Mouse (Mus musculus): ENCODE measurements around the gene Ylpm1. TPM values are rescaled to one million over a fixed set of nuclear protein-coding genes. Genes with fewer than 3 reads are reported as not detected.

Ylpm1 gene
- 22.6 to 86.9 TPM (median 34.8 TPM) in 3 replicates for total RNA-seq (2017)

DNA sequence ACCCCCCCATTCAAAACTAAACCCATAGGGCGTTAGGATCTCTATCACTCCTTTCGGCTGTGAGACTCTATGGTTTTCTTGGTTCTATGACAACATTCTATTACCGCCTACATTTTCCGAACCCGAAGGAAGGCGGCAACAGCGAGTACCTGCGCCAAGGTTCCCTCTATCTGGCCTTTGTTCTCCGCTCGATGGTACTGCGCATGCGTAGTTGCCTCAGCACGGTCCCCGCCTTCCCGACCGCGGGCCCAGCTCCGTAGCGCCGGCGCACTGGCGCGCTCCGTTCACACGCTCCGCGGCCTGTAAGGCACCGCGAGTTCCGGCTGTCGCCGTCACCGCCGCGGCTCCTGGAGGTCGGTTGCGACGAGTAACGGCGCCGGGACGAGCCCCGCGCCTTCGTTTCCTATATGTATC is at the start of gene Ylpm1:
Ylpm1 (plus strand) TSS at position 239 of the 414 bp plus-strand sequence.
- ATAC-seq (replicated peaks; ENCODE audit: insufficient number of reproducible peaks, low FRiP score, low TSS enrichment, poor library complexity, severe bottlenecking), result peak; percentile 99

DNA sequence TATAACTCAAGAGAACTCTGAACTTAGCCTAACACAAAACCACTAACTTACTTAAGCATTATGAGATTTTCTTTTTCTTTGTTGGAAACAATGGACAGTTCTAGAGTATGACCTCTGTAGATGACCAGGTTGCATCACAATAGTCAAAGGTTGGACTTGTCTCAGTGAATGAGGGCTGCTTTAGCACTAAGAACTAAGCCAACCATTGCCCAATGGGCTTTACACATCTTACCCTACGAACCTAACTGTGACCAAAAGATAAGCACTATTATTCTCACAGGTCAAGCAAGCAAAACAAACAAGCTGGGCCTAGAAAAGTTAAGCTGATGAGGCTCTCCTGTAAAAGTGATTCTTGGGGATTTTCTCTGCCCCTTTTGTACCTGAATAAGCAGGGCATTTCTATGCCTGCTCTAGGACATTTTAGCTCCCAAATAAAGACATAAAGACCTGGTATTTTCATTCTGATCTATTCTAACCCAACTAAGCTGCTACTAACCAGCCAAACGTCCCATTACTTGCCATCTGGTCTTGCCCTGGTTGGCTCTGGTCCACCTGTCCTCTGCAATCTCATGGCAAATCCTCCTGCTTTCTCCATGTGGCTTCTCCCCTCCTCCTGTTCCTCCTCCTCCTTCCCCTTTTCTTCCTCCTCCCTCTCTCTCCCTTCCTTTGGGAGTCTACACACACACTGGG is 48.1 kb upstream of the Ylpm1 start:
- ATAC-seq (replicated peaks; ENCODE audit: insufficient number of reproducible peaks, low FRiP score, low TSS enrichment, poor library complexity, severe bottlenecking), result no peak

DNA sequence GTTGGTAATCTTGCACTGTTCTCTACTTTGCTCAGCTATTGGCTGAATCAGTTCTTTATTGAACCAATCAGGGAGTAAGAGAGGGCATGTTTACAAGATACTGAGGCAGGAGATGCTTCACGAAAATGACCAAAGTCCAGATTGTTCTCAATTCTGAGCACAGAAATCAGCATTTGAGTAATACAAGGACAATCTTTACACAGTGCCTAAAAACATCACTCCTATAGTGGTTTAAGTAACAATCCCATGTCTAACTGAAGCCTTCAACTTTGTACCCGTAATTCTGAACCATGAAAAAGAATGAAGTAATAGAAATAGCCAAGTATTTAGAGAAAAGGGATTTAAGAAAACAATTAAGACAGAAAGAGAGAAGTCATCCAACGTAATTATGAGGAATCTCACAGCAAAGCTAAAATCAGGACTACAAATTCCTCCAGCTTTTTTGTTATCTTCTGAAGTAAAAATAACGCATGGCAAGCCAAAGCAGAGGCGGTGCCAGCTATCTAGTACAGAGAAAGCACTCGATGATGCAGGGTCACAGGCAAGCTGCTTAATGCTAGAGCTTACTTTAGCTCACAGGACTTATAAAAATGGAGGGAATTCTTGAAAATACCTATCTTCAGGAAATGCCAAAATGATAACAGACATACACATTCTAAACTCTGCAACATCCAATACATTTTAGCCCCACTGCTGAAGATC is 47.4 kb upstream of the Ylpm1 start:
- no peak for ATAC-seq (replicated peaks; ENCODE audit: insufficient number of reproducible peaks, low FRiP score, low TSS enrichment, poor library complexity, severe bottlenecking)

DNA sequence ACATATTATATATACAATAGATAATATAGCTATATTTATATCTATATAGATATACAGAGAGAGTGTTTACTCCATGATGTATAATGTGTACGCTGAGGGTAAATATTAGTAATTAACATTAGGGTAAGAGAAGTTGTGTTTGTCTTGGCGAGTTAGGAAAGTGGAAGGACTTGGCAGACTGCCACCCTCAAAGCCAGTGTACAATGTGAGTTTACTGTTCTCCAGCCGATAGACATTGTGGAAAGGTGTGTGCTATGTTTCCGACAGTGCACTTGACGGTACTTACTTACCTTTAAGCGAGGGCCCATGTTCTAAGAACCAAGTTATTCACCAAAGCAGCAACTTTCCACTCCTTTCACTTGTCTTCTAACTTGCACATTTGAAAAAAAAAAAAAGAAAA is 45.4 kb upstream of the Ylpm1 start:
- no peak for ATAC-seq (replicated peaks; ENCODE audit: insufficient number of reproducible peaks, low FRiP score, low TSS enrichment, poor library complexity, severe bottlenecking)

DNA sequence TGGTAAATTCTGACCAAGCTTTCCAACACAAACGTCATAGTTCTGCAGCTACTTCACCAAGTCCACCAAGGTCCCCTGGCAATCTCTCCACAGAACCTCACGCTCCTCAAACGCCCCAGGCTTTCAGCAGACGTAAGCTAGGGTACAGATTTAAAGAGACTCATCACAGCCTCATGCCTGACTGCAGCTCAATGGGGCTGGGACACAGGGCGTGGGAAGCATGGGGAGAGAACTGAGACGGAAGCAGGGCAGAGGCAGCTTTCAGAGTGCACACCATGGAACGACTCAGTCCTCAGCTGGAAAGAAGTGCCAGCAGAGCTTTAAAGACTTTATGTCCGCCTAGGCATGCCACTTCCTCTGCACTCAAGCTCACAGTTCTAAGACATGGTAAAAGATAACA is 44.6 kb upstream of the Ylpm1 start:
- ATAC-seq (replicated peaks; ENCODE audit: insufficient number of reproducible peaks, low FRiP score, low TSS enrichment, poor library complexity, severe bottlenecking), result no peak

DNA sequence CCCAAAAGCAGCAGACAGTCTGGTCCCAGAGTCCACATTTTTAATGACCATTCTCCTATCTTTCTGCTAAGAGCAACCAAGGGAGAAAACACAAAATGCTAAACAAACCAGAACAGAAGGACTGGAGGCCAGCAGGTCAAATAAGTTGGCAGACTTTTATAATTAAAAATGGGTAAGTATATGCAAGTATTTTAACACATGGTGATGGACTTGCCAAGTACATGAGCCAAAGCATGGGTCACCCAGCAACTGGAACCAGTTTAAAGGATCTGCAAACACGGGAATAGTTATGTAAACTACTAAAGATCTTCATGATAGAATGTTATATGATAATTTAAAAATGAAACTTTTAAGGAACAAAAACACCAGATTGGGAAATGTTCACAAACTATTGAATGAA is 43.8 kb upstream of the Ylpm1 start:
- ATAC-seq (replicated peaks; ENCODE audit: insufficient number of reproducible peaks, low FRiP score, low TSS enrichment, poor library complexity, severe bottlenecking), result no peak

DNA sequence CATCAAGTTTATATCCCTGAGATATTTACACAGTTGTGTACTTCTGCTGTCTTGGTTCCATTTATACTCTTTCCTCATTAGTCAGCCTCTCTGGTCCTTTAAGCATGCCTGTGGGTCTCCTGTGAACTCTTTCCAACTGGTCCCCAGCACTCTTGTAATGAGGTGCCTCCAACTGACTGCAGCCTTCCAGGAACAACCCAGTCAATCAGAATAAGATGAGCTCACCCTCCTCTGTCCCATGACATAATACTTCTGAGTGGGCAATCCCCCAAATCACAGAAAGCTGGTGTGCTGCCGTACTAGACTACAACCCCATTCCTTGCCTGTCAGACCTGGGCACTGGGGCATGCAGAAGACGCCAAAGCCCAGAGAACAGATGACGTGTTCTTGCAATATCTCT is 39.8 kb upstream of the Ylpm1 start:
- ATAC-seq (replicated peaks; ENCODE audit: insufficient number of reproducible peaks, low FRiP score, low TSS enrichment, poor library complexity, severe bottlenecking), result no peak

DNA sequence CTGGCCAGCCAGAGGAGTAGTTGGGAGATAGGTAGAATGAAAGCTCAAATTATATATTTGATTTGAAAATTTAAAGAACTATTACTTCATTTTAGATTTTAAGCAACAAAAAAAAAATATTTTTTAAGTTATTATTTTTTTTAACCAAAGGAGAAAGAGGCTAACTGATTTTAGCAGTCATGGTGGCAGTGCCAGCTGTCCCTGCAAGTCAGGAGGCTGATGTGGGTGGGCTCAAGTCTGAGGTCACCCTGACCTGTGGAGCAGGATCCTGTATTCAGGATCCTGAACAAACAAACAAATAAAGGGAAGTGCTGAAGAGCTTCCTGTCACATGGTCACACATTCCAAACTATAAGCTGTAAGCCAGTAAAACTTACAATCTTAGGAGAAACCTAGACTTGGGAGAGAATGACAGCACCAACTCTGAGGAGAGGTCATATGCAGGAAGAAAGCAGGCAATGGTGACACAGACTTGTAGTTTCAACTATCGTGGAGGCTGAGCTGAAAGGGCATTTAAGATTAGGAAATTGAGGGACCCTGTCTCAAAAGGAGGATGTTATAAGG is 37.2 kb upstream of the Ylpm1 start:
- ATAC-seq (replicated peaks; ENCODE audit: insufficient number of reproducible peaks, low FRiP score, low TSS enrichment, poor library complexity, severe bottlenecking), result no peak

DNA sequence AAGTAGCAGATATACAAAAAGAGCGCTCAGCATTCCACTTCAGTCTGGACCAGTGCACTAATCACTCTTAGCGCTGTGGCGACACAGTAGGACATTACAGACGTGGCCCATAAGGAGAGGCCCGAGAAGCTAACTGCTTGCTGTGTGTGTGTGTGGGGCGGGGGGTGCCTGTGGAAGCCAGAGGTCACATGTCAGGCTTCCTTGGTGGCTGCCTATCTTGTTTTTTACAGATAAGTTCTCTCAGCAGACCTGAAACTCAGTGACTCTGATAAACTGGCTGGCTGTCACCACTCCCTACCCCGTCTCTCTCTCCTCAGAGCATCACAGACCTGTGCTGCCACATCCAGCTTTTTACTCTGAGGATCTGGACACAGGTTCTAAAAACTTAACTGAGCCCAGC is 33.5 kb upstream of the Ylpm1 start:
- no peak for ATAC-seq (replicated peaks; ENCODE audit: insufficient number of reproducible peaks, low FRiP score, low TSS enrichment, poor library complexity, severe bottlenecking)

DNA sequence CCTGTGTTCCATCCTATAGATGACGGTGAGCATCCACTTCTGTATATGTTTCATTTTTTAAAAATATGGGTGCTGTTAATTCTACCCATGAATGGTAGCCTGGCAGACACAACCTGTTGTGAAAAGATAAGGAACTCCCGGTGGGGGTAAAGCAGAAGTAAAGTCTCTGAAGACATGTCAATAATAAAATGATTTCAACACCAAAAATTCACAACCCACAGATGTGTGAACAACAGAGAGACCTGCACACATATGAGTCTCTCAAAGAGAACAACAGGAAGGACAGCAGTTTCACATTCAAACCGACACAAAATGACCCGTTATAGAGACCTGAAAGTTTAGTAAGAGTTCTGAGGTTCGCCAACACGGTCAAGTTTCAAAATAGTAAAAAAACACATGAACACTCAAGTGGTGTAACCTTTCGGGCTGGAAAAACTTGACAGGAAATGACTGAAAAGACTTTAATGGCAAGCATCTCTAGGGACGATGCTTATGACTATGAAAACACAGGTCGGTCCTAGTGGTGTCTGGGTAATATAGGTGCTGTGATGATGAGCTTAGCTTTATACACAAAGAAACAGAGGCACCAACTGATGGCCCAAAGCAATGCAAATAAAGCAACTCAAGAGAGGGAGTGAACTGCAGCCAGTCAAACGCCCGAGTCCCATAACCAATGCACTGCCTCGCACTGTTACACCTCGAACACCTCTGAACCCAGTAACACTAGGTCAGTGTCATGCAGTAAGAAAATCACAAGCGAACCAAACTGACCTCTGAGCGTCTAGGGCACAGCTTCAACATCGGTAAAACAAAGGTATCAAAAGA is 27.1 kb upstream of the Ylpm1 start:
- ATAC-seq (replicated peaks; ENCODE audit: insufficient number of reproducible peaks, low FRiP score, low TSS enrichment, poor library complexity, severe bottlenecking), result peak; percentile 44; the same call in 1 of the 2 replicates

DNA sequence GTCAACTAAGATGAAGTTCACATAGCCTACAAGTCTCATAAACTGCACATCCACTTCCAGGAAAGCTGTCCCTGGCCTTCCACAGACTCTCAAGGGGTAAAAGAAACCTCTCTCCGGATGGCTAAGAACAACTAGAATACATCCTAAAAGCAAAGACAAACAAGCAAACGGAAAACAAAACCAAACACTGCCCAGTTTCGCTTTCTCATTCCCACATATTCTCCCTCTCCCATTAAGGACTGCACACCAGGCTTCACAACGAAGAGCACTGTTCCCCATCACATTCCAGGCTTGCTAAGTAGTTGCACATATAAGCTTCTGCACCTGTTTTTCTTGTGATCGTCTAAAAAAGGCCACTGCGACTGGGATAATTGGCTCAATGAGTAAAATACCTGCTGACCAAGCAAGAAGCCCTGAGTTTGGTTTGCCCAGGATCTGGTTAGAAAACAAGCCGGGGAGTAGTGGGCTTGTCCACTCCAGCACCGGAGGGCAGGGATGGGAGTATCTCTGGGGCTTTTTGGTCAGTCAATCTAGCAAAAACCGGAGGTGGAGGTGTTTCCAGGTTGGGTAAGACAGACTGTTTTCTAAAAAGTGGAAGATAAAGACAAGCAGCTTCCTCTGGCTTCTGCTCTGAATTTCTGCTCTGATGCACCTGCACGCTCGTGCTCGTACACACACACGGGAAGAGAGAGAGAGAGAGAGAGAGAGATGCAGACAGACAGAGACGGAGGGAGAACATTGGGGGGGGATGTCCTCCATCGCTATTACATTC is 26.3 kb upstream of the Ylpm1 start:
- no peak for ATAC-seq (replicated peaks; ENCODE audit: insufficient number of reproducible peaks, low FRiP score, low TSS enrichment, poor library complexity, severe bottlenecking)

DNA sequence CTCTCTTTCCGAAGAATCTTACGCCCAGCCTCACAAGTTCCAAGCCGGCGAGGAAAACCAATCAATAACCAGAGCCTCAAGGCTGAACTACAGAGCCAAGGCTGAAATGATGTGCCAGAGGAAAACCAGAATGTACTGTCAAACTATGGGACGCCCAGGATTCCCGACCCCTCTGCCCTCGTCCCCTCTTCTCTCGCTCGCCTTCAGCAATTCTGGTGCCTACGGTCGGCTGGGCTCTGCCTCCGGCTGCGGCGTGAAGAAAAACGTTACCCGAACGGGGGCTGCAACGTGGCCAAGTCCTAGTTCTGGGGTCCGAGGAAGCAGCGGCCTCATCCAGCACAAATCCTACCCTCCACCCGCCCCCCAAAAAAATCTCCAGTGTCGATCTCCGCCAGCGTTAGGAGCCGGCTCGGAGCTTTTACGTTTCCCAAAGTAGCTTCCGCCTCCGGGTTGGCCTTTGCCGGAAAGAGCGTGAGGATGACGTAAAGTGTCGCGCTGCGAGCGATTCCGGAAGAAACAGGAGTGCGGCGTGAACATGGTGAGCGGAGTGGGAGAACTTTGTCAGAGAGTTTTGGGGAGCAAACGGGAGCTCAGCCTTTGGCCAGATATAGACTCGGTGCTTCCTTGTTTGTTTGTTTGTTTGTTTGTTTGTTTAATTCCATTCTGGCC is 25.6 kb upstream of the Ylpm1 start, which contains the start of the genes Fcf1 and Arel1:
Fcf1 (plus strand) TSS at position 470 of the 669 bp plus-strand sequence.
Arel1 (minus strand) TSS at position 473 of the 669 bp plus-strand sequence.
- ATAC-seq (replicated peaks; ENCODE audit: insufficient number of reproducible peaks, low FRiP score, low TSS enrichment, poor library complexity, severe bottlenecking), result peak; percentile 94

DNA sequence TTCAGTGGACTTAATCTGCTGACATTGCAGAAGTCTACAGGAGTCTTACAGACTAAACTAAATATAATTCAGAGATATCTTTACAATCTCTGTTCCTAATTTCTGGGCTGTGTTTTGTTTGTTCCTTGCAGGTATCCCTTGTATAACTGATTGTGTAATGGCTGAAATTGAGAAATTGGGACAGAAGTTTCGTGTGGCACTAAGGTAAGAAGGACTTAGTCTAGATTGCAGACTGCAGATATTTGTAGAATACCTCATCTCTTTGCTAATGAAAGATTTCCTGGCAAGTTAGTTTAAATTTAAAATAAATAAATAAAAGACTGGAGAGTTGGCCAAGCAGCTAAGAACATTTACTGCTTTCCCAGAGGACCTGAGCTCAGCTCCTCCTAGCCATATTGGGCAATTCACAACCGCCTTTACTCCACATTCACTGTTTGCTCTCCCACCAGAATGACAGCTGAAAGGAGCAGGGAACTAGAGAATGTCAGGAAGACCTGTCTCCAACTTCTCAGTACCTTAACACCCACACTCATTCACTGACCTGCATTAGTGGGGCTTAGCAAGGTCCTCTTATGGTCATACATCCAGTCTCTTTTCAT is 16.8 kb upstream of the Ylpm1 start:
- no peak for ATAC-seq (replicated peaks; ENCODE audit: insufficient number of reproducible peaks, low FRiP score, low TSS enrichment, poor library complexity, severe bottlenecking)

DNA sequence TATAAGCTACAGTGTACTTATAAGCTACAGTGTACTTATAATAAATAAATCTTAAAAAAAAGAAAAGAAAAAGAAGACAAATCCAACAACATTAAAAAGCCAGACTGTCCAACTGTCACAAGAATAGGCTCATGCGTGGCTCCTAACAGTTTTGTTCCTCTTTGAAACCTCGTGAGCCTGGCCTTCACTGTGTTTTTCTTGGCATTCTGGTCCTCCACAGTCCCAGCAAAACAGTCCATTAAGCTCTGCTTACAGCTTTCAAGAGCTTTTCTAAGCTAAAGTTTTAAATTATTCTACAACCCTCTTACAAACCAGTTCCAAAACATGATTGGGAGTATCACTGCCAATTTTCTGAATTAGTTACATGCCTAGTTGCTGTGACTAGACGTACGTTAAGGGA is 6.7 kb upstream of the Ylpm1 start:
- no peak for ATAC-seq (replicated peaks; ENCODE audit: insufficient number of reproducible peaks, low FRiP score, low TSS enrichment, poor library complexity, severe bottlenecking)

DNA sequence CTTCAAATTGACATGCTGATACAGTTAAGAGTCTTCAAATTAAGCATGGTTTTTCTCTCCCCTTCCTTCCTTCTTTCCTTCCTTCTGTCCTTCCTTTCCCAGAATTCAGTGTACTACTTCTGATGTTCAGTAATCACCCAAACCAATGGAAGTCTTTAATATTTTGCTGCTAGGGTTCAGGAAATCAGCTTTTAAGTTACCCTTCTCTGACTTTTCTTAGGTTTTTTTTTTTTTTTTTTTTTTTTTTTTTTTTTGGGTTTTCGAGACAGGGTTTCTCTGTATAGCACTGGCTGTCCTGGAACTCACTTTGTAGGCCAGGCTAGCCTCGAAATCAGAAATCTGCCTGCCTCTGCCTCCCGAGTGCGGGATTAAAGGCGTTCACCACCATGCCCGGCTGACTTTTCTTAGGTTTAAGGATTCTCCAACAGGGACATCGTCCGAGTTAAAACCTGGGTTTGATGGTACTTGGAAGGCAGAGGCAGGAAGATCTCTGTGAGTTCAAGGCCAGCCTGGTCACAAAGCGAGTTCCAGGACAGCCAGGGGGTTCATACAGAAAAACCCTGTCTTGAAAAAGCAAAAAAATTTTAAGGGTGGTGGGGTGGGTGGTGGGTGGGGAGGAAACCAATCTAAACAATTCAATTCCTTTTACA is 884 bp upstream of the Ylpm1 start:
- no peak for ATAC-seq (replicated peaks; ENCODE audit: insufficient number of reproducible peaks, low FRiP score, low TSS enrichment, poor library complexity, severe bottlenecking)

DNA sequence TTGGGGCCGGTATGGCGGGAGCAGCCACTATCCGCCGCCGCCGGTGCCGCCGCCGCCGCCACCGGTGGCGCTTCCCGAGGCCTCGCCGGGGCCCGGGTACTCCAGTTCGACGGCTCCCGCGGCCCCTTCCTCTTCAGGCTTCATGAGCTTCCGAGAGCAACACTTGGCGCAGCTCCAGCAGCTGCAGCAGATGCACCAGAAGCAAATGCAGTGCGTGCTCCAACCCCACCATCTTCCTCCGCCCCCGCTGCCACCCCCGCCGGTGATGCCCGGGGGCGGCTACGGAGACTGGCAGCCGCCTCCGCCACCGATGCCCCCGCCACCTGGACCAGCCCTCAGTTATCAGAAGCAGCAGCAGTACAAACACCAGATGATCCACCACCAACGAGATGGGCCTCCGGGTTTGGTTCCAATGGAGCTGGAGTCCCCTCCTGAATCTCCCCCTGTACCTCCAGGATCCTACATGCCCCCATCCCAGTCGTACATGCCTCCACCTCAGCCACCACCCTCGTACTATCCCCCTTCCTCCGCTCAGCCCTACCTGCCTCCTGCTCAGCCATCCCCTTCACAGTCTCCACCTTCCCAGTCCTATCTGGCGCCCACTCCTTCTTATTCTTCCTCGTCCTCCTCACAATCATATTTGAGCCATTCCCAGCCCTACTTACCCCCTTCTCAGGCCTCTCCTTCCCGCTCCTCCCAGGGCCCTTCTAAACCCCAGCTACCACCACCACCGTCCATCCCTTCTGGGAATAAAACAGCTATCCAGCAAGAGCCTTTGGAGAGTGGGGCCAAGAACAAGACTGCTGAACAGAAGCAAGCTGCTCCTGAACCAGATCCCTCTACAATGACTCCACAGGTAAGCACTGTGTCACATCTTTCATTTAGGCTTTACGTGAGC is 629 bp downstream of the Ylpm1 start:
- no peak for ATAC-seq (replicated peaks; ENCODE audit: insufficient number of reproducible peaks, low FRiP score, low TSS enrichment, poor library complexity, severe bottlenecking)

All from monocyte, adult 5-6 weeks (primary cell).